Mouse (Mus musculus): Measurements from ENCODE around the gene Gadd45b.

Gadd45b gene

DNA sequence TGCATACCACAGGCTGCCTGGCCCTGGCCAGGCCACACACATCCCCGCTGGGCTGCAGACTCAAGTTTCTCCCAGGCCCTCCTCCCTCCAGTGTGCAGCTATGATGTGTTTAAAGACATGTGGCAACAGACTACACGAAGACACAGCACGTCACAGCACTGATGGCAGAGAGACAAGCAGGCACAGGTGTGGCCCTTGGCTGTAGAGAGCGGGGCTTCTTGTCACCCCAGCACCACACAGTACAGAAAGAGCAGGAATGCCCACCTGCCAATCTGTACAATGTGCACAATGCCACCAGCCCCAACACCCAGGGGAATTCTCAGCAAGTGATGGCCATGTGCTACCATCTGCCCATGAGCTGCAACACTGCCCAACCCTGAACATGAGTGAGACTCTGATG is 18.5 kb upstream of the Gadd45b start:
- DNase-seq, result no peak

DNA sequence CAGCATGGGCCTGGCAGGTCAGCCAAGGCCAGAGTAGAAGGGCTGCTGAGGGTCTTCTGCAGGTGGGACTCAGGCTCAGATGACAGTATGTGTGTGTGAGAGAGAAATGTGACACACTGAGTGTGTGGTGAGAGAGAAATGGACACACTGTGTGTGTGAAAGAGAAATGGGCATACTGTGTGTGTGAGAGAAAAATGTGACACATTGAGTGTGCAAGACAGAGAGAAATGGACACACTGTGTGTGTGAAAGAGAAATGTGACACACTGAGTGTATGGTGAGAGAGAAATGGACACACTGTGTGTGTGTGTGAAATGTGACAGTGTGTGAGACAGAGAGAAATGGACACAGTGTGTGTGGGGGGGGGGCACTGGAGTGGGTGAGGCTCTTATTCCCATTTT is 18.0 kb upstream of the Gadd45b start:
- DNase-seq, result no peak

DNA sequence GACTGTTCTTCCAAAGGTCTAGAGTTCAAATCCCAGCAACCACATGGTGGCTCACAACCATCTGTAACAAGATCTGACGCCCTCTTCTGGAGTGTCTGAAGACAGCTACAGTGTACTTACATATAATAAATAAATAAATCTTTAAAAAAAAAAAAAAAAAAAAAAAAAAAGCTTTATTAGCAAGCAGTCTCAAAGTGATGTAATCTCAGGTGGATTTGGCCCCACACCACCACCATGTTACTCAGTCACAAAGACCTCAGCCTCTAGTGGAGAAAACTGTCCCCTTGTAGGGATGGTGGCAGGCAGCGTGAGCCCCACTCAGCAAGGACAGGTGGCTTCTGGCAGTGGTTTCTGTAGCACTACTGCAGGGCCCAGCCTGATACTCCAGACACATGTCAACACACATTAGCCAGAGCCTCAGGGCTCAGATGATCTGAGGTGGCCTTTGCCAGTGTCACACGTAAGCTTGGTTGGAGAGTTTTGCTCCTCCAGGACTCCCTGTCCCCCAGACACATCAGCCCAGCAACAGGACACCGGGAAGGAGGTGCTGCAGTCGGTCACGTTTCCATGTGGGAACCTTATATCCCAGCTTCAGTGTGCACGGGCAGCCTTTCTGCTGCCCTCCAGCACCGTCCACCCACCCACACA is 16.4 kb upstream of the Gadd45b start:
- DNase-seq, result no peak

DNA sequence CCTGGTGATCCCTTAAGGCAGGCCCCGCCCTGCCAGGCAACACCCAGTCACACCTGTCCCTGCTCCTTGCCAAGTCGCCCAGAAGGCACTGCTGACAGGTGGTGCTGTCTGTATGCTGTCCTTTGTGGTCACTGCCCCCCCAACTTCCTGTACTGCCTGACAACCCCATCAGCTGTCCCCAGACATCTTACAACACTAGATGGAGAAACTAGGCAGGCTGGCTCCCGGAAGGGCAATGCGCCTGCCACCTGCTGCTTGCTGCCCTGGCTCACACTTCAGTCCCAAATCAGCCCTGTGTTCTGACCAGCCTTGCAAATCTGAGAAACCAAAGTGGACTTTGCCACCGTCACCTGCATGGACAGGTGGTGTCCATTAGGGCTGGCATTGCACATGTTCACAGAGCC is 15.6 kb upstream of the Gadd45b start:
- DNase-seq, result peak; percentile 94

DNA sequence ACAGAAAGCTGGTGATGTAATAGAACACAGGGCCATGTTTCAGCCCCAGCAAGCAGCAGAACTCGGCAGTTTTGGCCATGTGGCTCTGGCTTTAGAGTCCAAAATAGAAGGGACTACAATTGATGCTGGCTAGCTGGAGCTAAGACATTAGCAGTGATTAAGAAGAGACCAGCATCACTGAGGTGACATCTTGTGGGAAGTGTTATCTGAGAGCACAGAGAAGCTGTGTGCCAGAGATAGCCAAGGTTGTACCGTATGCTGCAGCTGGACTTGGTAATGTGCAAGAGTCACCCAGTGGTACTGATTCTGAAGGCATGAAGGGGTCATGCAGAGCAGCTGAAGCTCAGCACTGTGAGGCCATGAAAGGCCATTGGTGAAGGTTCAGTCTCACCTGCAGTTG is 14.6 kb upstream of the Gadd45b start:
- DNase-seq, result no peak

DNA sequence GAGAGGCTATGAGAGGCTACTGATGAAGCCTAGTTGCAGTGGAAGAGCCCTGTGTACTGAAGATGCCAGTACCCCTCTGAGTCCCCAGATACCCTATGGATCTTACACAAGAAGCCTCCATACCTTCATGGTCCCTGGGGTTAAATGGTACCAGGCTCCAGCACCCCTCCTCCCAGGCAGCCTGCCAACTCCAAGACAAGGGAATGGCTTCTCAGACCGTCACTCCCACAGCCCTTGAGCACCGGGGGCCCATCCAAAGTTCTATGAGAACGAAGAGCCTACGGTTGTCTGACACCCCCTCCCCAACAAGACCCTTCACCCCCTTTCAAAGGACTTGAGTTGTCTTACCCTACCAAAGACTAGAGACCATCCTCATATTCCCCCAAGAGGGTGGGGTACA is 14.1 kb upstream of the Gadd45b start:
- peak; percentile 74 for DNase-seq

DNA sequence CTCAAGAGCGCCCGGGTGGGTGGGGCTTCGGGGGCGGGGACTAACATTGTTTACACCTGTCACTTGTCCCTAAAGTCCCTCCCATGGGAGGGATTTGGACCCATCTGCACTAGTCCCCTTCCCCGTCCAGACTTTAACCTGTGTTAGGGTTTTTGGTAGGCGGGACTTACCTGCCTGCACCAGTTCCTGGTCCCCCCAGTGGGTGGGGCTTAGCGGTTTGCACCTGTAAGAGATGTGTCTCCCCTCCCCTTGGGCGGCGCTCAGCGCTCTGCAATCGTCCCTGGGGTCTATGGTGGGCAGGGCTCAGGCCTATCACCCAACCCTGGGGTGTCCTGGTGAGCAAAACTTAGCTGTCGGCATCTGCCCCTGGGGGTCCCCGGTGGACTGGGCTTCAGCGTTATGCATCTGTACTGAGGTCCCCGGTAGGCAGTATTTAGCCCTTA is 12.5 kb upstream of the Gadd45b start:
- peak; percentile 78 for DNase-seq

DNA sequence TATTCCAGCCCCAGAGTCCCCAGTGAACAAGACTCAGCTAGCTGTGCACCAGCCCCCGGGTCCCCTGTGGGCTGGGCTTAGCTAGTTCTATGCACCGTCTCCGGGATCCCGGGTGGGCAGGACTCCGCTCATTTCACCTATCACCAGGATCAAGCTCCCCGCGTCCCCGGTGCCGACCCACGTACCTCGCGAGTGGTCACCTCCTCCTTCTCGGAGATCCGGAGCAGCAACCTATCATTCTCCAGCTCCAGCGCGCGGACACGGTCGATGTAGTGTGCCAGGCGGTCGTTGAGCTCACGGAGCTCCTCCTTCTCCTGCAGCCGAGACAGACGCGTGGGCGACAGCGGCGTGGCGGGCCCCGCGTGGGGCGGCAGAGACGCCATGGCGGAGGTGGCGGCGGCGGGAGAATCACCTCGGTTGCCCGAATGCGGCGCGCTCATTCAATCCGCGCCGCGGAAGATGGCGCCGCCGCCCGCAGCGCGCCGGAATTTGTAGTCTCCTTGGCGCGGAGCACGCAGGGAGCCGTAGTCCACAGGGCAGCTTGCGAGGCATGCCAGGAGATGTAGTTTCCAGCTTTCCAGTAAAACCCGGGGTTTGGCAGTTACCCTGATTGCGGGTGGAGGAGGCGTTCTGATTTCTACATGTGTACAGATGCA is 12.0 kb upstream of the Gadd45b start, which contains the start of gene Lmnb2:
Gene Lmnb2, minus strand, starts transcription at position 467 of the 656 bp plus-strand sequence.
- DNase-seq, result peak; percentile 90

DNA sequence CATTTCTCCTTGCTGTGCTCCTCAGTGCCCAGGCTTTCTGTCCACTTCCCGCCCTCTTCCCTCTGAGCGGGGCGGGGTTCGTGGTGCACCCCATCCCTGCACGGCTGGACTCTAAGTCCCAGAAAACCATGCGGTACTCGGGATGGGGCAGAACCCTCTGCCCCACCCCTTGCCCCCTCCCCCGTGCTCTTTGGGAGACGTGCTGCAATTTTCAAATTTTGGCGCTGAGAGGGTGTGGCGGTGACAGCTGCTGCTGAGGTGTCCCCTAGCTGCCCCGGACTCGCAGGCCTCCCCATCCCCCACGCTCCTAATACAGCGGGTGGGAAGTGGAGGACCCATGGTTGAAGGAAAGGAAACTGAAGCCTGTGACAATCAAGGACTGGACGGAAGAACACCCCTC is 8.0 kb upstream of the Gadd45b start:
- no peak for DNase-seq

DNA sequence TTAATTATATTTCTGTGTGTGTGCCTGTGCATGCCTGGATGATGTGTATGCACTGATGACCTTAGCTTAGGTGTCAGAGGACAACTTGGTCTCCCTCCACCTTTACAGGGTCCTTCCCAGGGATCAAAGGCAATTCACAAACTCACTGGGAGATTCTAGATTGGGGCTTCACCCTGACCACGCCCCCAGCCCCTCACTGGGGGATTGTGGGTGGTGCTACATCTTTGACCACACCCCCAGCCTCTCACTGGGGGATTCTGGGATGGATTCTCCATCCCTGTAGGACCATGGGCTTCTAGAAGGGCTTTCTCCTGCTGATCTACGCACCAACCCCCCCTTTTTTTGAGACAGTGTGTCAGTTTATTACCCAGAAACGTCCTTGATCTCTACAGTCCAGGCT is 4.4 kb upstream of the Gadd45b start:
- DNase-seq, result peak; percentile 41

GRCm38 (mm10) chr10:80928586-80929298 is 1.1 kb upstream of the Gadd45b start:
- peak; percentile 93 for DNase-seq

- peak; percentile 78 for DNase-seq
These were observed 684 bp downstream of the Gadd45b start for GRCm38 (mm10) chr10:80930361-80931152.

DNA sequence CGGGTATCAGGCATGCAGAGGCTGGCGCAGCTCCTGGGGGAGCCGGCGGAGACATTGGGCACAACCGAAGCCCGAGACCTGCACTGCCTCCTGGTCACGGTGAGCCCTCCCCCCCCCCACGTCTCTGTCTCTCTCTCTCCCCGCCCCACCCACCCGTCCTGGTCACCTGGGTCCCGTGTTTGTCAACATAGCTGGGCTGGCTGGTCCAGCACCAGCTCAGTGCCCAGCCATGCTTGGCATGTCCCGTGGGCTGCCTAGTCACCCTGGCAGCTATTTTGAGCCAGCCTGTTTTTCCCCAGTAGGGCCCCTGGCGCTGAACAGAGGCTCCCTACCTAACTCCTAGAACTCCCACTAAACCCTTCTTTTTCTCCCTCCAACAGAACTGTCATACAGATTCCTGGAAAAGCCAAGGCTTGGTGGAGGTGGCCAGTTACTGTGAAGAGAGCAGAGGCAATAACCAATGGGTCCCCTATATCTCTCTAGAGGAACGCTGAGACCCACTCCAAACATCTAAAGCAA is 1.3 kb downstream of the Gadd45b start:
- no peak for DNase-seq

GRCm38 (mm10) chr10:80931695-80932094 is 1.8 kb downstream of the Gadd45b start:
- DNase-seq, result peak; percentile 69

GRCm38 (mm10) chr10:80932206-80932605 is 2.3 kb downstream of the Gadd45b start:
- no peak for DNase-seq

DNA sequence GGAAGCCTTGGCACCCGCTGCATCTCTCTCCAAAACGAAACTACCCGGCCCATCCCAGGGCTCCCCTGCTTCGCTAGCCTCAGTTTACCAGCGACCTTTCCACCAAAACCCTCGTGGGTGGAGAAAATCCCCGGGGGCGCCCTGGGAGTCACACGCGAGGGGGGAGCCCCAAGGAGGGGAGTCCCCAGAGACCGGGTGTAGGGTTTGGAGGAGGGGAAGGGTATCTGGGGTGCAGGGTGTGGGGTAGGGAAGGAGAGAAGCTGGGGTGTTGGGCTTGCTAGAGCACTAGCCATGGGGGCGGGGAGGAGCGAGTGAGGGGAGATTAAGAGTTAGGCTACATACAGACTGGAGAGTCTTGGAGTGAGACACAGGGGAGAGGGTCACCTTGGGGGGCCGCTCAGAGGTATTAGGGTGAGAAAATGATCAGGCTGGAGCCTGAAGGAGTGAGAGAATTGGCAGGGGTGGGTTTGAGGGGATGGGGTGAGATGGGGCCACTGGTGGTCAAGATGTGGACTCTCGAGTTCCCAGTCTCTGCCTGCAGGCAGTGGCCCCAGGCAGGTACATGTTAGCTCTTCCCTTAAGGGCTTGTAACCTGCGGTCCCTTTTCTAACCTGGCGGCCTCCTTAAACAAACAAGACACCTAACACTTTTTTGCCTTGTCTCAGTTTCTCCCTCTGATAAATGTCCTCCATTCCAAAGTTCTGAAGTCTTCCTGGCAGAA is 3.0 kb downstream of the Gadd45b start:
- DNase-seq, result no peak

DNA sequence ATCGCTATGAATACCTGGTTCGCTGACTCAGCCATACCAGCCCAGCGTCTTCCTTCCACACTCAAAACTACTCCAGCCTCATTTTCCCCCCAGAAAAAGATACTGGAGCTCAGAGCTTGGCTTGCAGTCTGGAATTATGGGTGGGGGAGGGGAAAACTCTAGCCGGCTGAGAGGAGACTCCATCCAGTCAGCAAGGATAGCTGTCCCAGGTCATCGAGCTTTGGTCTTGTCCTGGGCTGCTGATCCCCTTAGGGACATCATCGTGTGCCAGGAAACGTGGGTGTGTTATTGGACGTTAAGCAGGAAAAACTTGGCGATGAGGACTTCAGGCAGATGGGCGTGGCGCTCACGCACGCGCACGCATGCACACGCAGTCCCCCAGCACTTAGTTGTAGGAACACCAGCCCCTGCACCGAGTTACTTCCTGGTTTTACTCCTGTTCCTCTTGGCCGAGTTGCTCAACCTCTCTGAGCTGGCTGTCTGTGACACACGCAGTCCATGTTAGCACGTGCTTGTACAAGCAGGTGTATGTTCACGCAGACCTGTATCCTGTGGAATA is 3.6 kb downstream of the Gadd45b start:
- no peak for DNase-seq

GRCm38 (mm10) chr10:80934136-80934985 is 4.5 kb downstream of the Gadd45b start:
- no peak for DNase-seq

DNA sequence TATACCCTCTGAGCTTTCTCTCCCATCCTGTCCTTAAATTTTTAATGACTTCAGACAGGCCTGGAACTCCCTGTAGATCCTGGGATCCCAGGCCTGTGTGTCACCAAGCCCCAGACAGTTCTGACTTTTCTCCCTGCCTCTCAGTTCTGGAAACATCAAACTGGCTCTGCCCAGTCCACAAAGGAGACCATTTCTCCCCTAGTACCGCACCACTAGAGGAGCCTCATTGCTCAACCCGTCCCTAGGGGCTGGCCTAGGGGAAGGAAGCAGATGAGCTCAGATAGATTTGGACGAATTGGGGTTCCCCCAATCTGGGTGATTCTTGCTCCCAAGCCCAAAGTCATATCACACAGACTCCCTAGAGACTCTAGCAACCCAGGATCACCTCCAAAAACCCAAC is 5.4 kb downstream of the Gadd45b start:
- no peak for DNase-seq

DNA sequence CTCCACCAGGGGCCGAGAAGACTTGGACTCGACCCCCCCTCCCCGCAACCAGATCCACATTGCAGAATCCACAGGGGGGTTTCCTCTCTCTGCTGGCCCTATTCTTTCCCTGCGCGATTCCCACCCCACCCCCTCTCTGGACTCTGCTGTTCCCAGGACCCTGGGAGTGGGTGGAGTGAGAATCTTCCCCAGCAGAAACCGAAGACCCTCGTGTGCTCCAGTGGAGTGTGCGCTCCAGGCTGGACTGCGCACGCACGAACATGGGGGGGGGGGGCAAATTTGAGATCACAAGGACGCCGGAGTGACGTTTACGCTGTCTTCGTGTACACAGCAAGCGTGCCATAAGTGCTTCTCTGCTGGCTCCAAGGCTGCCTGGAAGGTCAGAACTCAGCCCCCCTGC is 5.8 kb downstream of the Gadd45b start:
- DNase-seq, result no peak
